10 mouse cellular contexts compared by ENCODE assay signal in the genomic region with DNA sequence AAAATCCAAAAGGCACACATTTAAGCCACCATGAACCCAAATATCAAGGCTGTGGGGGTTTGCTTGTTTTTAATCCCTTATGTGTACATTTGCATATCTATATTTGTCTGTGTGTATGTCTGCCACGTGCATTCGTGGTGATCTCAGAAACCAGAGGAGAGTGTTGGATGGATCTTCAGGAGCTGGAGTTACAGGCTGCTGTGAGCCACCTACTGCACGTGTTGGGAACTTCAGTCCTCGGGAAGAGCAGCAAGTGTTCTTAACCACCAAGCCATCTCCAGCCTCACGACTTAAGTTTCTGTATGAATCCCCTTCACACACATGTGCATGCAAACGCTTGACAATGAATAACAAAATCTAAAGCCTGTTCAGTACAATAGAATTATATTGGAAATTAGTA. TPM values are rescaled to one million over a fixed set of nuclear protein-coding genes. Genes with fewer than 3 reads are reported as not detected.
A peak's percentile ranks its signal among the peaks of the same experiment; 100 is the strongest.
DNase-seq lines count a peak whose midpoint lies in the region; TF ChIP-seq lines count a peak whose summit lies in the region.
"Had no signal": no experiment of that assay in that cellular context is flagged by ENCODE, and none has a peak within 500 bp of the region (broad histone marks: within the 10 kb centered on the region; RNA-seq: fewer than 3 reads in every experiment).

No protein-coding gene starts in this region.

- H3K27me3 ChIP-seq in spleen, adult 2 months (ENCODE audit: control insufficient read depth, insufficient read depth, low read length): no peaks in the 10 kb centered on the region
- H3K27me3 ChIP-seq: stomach, embryonic 15.5 days had no signal

- H3K4me3 ChIP-seq in gastrocnemius, adult 2 months: no peak overlapping the region
- no peak overlapping the region for H3K4me3 ChIP-seq in spleen, adult 2 months (ENCODE audit: extremely low read depth, insufficient read depth, insufficient read length)
- H3K4me3 ChIP-seq: liver, embryonic 13.5 days; stomach, embryonic 15.5 days had no signal

- no peaks in the 10 kb centered on the region for H3K36me3 ChIP-seq in spleen, adult 2 months (ENCODE audit: control insufficient read depth, insufficient read depth, low read length)
- H3K36me3 ChIP-seq: liver, embryonic 13.5 days; stomach, embryonic 15.5 days had no signal

- H3K4me1 ChIP-seq in spleen, adult 2 months (ENCODE audit: control insufficient read depth, insufficient read depth, insufficient read length): no peaks in the 10 kb centered on the region
- H3K4me1 ChIP-seq: liver, embryonic 13.5 days; stomach, embryonic 15.5 days had no signal

- H3K27ac ChIP-seq in gastrocnemius, adult 2 months: no peak overlapping the region
- no peak overlapping the region for H3K27ac ChIP-seq in spleen, adult 2 months (ENCODE audit: insufficient read depth, low read length)
- H3K27ac ChIP-seq: liver, embryonic 13.5 days; stomach, embryonic 15.5 days had no signal

- peak; percentile 56 for TF ChIP-seq CTCF in gastrocnemius, adult 2 months (IDR thresholded peaks at IDR 0.05)
- TF ChIP-seq CTCF in spleen, adult 2 months (IDR thresholded peaks at IDR 0.05; ENCODE audit: extremely low read depth, insufficient read depth, insufficient read length, insufficient replicate concordance): peak; percentile 37; the same call in 1 of the 2 replicates

- no peak for TF ChIP-seq POLR2A in spleen, adult 2 months (IDR thresholded peaks at IDR 0.05; ENCODE audit: low read depth, low read length)

- intact Hi-C loops in gastrocnemius, adult 2 months (cut with DNase I): no loop called here

- 13% methylated on average over 6 of the region's 6 CpGs for WGBS in spleen, adult 2 months

- DNase-seq in gastrocnemius, adult 2 months: peak; percentile 32
- no peak for DNase-seq in gastrocnemius, adult 18-20 months (ENCODE audit: low spot score)
- DNase-seq in spleen, adult 2 months (ENCODE audit: low read depth in 1 of 2, low spot score in 2 of 2): no peak
- DNase-seq in spleen, adult 12 weeks (ENCODE audit: low spot score): no peak
- DNase-seq in kidney, postnatal 25 days: peak; percentile 45 to 54
- peak; percentile 70 to 73 for DNase-seq in right cerebral cortex, adult 2 months (ENCODE audit: low spot score in 2 of 2)
- no peak for DNase-seq in spleen, postnatal 14 days (ENCODE audit: low spot score in 2 of 2)
- DNase-seq in spleen, postnatal 10 days (ENCODE audit: low spot score in 2 of 2): no peak
- DNase-seq: liver, embryonic 13.5 days had no signal

RNA-seq across cellular contexts. Expression of a gene that starts 7.9 kb away (rescaled TPM):
- not detected for total RNA-seq in gastrocnemius, adult 2 months (2021)
- total RNA-seq in gastrocnemius, adult 18-20 months (2021): not detected
- polyA plus RNA-seq in spleen, adult 2 months (2012; rRNA removed): not detected in 2 replicates
- polyA plus RNA-seq: liver, embryonic 13.5 days; stomach, embryonic 15.5 days had no signal

RNA-seq across cellular contexts. Expression of a gene that starts 45.4 kb away (rescaled TPM):
- 1 to 10 TPM; 2.7 to 7.2 TPM for total RNA-seq in gastrocnemius, adult 2 months (2021)
- total RNA-seq in gastrocnemius, adult 18-20 months (2021): 100 to 1,000 TPM in 1 of 2 experiments, 10 to 100 TPM in 1; 14.7 to 163 TPM
- polyA plus RNA-seq in spleen, adult 2 months (2012; rRNA removed): 1.6 and 2.3 TPM in 2 replicates

Comparison
In these comparisons a context has a peak if more than half of its experiments do, and no peak if none do; other contexts are left out.
1. DNase-seq: peak in gastrocnemius, adult 2 months (single experiment), kidney, postnatal 25 days (2 of 2) and right cerebral cortex, adult 2 months (2 of 2); none in gastrocnemius, adult 18-20 months (single experiment), spleen, adult 2 months (0 of 2), spleen, adult 12 weeks (single experiment), spleen, postnatal 14 days (0 of 2) and spleen, postnatal 10 days (0 of 2).